Mouse (Mus musculus) hindbrain, postnatal 0 days (tissue): ENCODE results near the gene Ube2s. TPM values are rescaled to one million over a fixed set of nuclear protein-coding genes. Genes with fewer than 3 reads are reported as not detected.

Experiments used
- ATAC-seq: fragments of 200-750 bp; cut with Nextera tagmentation; 2 replicates; pipeline ENCODE4 v1.8.0; 2017; ENCODE audit warnings: mild to moderate bottlenecking, moderate TSS enrichment, moderate library complexity
- DNase-seq: peaks from one replicate; pipeline ENCODE4 v3.0.0-alpha.2; 2015; ENCODE audit warnings: low spot score
- H3K27ac ChIP-seq: fragments of 300-500 bp; sonication (generic); 2 replicates; pipeline ENCODE4 v1.5.1; 2014; ENCODE audit warnings: mild to moderate bottlenecking
- H3K27me3 ChIP-seq: fragments of 300-500 bp; sonication (generic); 2 replicates; pipeline ENCODE4 v1.6.1; 2014; ENCODE audit warnings: low read length, mixed read lengths; ENCODE audit not compliant: insufficient read depth
- H3K36me3 ChIP-seq: fragments of 300-500 bp; sonication (generic); 2 replicates; pipeline ENCODE4 v1.6.1; 2014; ENCODE audit warnings: low read length, mixed read lengths; ENCODE audit not compliant: insufficient read depth
- H3K4me1 ChIP-seq: fragments of 300-500 bp; sonication (generic); 2 replicates; pipeline ENCODE4 v1.6.1; 2014; ENCODE audit warnings: antibody characterized with exemption, low read length, mixed read lengths; ENCODE audit not compliant: insufficient read depth
- H3K4me2 ChIP-seq: fragments of 300-500 bp; sonication (generic); 2 replicates; pipeline ENCODE4 v1.6.1; 2014; ENCODE audit warnings: low read depth, mild to moderate bottlenecking, low read length, moderate library complexity, mixed read lengths
- H3K4me3 ChIP-seq: fragments of 300-500 bp; sonication (generic); 2 replicates; pipeline ENCODE4 v1.5.1; 2014; ENCODE audit warnings: low read length
- H3K9ac ChIP-seq: fragments of 300-500 bp; sonication (generic); replicated peaks from 2 replicates; pipeline ENCODE4 v1.6.1; 2014; ENCODE audit warnings: mild to moderate bottlenecking, low read length, moderate library complexity, mixed read lengths
- H3K9me3 ChIP-seq: fragments of 300-500 bp; sonication (generic); 2 replicates; pipeline ENCODE4 v1.6.1; 2016; ENCODE audit warnings: low read length, mixed read lengths
- CTCF ChIP-seq: IDR thresholded peaks from 2 replicates; pipeline ENCODE4 v1.5.1; 2016; ENCODE audit warnings: antibody characterized with exemption, control low read depth, low read depth
- WGBS: fragments of 180-500 bp; shearing (Covaris S2); extraction: QIAGEN DNeasy Blood & Tissue Kit; methylation state at CpG from one replicate; pipeline ENCODE4 v1.1.7; 2014; 5-methylcytosine and 5-hydroxymethylcytosine counted together
- polyA plus RNA-seq: library from polyadenylated mRNA; unstranded; fragments of >200 nt; fragmentation: Nextera tagmentation; extraction: Ambion mirVana; gene quantifications from 2 replicates; pipeline ENCODE4 v1.2.1, GENCODE M21; 2015
- total RNA-seq: library from RNA; depleted of rRNA; stranded (reverse); fragments of >200 nt; gene quantifications from 2 replicates; pipeline ENCODE4 v1.2.3, GENCODE M21; 2014

Gene Ube2s
- total and polyA plus RNA-seq, 2 experiments from 2014 or later = 223 to 324 TPM

- DNase-seq (no peak), ATAC-seq (peak; percentile 30; the same call in 1 of the 2 replicates)
- WGBS = 33% methylated on average over 5 of the region's 5 CpGs
- Histone ChIP-seq H3K36me3 (no peaks in the 10 kb centered on the region), H3K9me3 (no peaks in the 10 kb centered on the region), H3K27me3 (no peaks in the 10 kb centered on the region), H3K4me2 (peak overlapping the region; percentile 86), H3K4me1 (0 out of 2 replicates have a peak, but pooled peaks cover 6% of the 10 kb centered on the region), H3K27ac (peak overlapping the region; percentile 77; the same call in 1 of the 2 replicates), H3K4me3 (peak overlapping the region; percentile 57), H3K9ac (0 out of 2 replicates have a peak overlapping the region, but pooled peaks have one; percentile 14)
- 0 out of 2 replicates have a peak, but pooled peaks have one; percentile 1 for TF ChIP-seq CTCF
Measured at GRCm38 (mm10) chr7:4842077-4842476, 29.7 kb upstream of the Ube2s start.

GRCm38 (mm10) chr7:4837639-4838038, 25.2 kb upstream of the Ube2s start:
- 0% methylated on average over 1 of the region's 1 CpGs for WGBS
- no peak for ATAC-seq
- Histone ChIP-seq H3K4me1 (peaks cover 3% of the 10 kb centered on the region; the same call in 1 of the 2 replicates), H3K4me3 (no peak overlapping the region), H3K27ac (no peak overlapping the region), H3K36me3 (no peaks in the 10 kb centered on the region), H3K27me3 (no peaks in the 10 kb centered on the region), H3K9ac (no peak overlapping the region), H3K9me3 (no peaks in the 10 kb centered on the region), H3K4me2 (no peak overlapping the region)
- TF ChIP-seq CTCF = no peak
- DNase-seq = no peak

DNA sequence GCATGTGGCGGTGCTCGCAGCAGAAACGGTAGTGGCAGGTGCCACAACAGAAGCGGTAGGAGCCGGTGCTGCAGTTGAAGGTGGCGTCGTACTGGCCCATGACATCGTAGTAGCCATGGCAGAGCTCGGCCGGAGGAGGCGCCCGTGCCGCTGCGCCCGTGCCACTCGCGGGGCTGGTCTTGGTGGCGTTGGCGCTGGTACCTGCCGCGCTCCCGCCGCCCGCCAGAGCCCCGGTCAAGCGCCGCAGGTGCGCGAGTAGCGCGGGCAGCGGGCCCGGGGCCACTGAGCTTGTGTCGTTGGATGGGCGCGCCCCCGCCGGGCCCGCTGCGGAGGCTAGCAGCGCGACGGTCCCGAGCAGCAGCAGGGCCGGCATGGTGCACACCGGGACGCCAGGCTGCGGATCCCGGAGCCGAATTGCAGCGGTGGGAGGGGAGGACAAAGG, 24.0 kb upstream of the Ube2s start:
- 0% methylated on average over 42 of the region's 51 CpGs for WGBS
- peak overlapping the region; percentile 55 for H3K4me3 ChIP-seq
- ATAC-seq (peak; percentile 94), DNase-seq (peak; percentile 87)
- H3K36me3 ChIP-seq = no peaks in the 10 kb centered on the region
- peak overlapping the region; percentile 65 for H3K9ac ChIP-seq
- TF ChIP-seq CTCF = peak; percentile 62
- peaks cover 3% of the 10 kb centered on the region; the same call in 1 of the 2 replicates for H3K4me1 ChIP-seq
- H3K9me3 ChIP-seq = no peaks in the 10 kb centered on the region
- peak overlapping the region; percentile 78 for H3K27ac ChIP-seq
- H3K4me2 ChIP-seq = peak overlapping the region; percentile 76
- H3K27me3 ChIP-seq = no peaks in the 10 kb centered on the region

DNA sequence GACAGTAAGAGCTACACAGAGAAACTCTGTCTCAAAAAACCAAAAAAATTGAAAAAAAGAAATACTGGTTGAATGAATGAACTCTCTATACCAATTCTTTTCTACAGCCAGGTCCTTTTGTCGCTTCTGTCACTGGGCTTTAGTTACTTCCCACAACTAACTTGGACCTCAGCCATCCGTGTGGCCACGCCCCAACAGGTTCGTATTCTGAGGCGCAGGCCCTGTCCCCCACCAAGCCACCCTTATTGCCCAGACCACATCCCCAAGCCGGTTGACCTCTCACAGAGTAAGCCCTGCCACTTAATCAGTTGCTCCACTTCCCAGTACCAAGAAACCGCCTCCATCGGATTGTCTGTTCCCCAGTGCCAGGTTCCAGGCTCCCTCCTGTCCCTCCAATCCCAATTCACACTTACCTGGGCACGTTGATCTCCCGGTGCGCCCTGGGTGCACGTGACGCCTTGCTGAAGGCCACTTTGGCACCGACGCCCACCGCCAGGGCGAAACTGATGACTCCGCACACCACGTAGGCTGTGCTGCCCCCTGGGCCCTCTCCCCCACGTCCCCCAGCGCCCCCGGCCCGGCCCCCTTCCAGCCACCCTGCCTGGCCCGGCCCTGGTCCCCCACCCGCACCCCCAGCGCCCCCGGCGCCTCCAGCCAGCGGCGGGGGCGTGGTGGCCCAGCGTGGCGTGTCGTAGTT, 23.4 kb upstream of the Ube2s start:
- TF ChIP-seq CTCF = no peak
- H3K9ac ChIP-seq = peak overlapping the region; percentile 65
- peak overlapping the region; percentile 55 for H3K4me3 ChIP-seq
- no peaks in the 10 kb centered on the region for H3K9me3 ChIP-seq
- no peaks in the 10 kb centered on the region for H3K27me3 ChIP-seq
- 7% methylated on average over 33 of the region's 34 CpGs for WGBS
- no peak for ATAC-seq
- no peaks in the 10 kb centered on the region for H3K36me3 ChIP-seq
- H3K4me1 ChIP-seq = peaks cover 3% of the 10 kb centered on the region; the same call in 1 of the 2 replicates
- no peak for DNase-seq
- peak overlapping the region; percentile 76 for H3K4me2 ChIP-seq
- peak overlapping the region; percentile 78 for H3K27ac ChIP-seq

DNA sequence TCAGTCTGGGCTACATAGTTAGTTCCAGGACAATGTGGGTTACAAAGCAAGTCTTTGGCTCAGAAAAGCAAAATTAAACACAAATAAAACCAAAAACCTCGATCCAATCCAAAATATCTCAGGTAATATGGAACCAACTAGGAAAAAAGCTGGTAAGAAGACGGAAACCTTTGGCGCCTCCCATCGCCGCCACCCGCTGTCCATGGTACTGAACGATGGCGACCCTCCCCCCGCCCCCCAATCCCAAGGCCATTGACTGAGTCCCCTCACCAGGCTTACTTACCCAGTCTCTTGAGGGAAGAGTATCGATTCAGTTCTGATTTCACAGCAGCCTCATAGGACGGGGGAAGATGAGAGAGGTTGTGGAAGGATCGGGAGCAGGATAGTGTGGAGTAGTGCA, 18.1 kb upstream of the Ube2s start:
- H3K9ac ChIP-seq = no peak overlapping the region
- no peak for TF ChIP-seq CTCF
- H3K27ac ChIP-seq = no peak overlapping the region
- no peaks in the 10 kb centered on the region for H3K36me3 ChIP-seq
- WGBS = 16% methylated on average over 12 of the region's 12 CpGs
- no peak for DNase-seq
- no peaks in the 10 kb centered on the region for H3K4me1 ChIP-seq
- ATAC-seq = no peak
- no peak overlapping the region for H3K4me2 ChIP-seq
- no peak overlapping the region for H3K4me3 ChIP-seq
- H3K9me3 ChIP-seq = no peaks in the 10 kb centered on the region
- H3K27me3 ChIP-seq = no peaks in the 10 kb centered on the region

DNA sequence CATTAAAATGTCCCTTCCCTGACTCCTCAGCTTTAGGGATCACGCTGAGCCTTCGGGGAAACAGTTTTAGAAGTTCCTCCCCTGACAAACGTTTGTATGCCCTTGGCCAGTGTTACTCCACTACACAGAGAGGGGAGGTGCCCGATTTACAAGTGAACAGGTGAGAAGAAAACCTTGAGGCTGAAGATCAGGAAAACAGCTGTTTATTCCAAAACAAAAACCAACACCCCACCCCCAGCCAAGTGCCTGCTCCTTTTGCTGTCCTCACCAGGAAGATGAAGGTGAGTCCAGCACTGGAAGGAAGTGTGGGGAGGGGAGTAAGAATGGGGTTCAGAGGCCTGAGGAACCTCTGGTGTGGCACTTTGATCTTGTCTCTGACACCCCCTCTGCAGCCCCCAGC, 13.0 kb upstream of the Ube2s start:
- Histone ChIP-seq H3K36me3 (no peaks in the 10 kb centered on the region), H3K4me3 (no peak overlapping the region), H3K4me1 (no peaks in the 10 kb centered on the region), H3K9me3 (no peaks in the 10 kb centered on the region), H3K4me2 (no peak overlapping the region), H3K9ac (no peak overlapping the region), H3K27me3 (no peaks in the 10 kb centered on the region), H3K27ac (no peak overlapping the region)
- no peak for ATAC-seq
- TF ChIP-seq CTCF = no peak
- WGBS = 54% methylated on average over 4 of the region's 4 CpGs
- DNase-seq = no peak
